Mouse (Mus musculus): ENCODE measurements around the gene Acvr1. TPM values are rescaled to one million over a fixed set of nuclear protein-coding genes. Genes with fewer than 3 reads are reported as not detected.

Gene Acvr1
- polyA plus RNA-seq, 2 experiments = 13.2 to 30.3 TPM

DNA sequence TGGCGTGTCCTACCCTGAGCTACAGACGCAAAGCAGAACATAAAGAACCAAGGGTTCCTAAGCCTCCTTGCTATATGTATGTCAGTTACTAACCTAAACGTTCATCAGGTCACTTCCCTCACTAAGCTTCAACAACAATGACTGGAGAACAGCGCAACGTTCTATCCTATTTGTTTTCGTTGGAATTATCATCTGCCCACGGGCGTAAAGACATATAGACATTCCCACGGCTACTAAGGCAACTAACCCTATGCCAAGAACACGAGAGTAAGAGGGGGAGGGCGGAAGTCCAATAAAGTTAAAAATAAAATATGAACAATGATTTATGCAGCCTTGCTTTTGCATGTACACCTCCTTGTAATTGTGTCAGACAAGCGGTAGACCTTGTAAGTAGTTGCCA lies 43.9 kb downstream of the Acvr1 start:
- Histone ChIP-seq H3K9ac (ENCODE audit: low read depth, low read length, severe bottlenecking) (no peak overlapping the region), H3K27me3 (ENCODE audit: control insufficient read depth, insufficient read depth, low read length) (no peaks in the 10 kb centered on the region), H3K36me3 (ENCODE audit: control insufficient read depth, insufficient read depth, low read length) (no peaks in the 10 kb centered on the region), H3K9me3 (ENCODE audit: control insufficient read depth, low read length) (no peaks in the 10 kb centered on the region), H3K4me2 (replicated peaks; ENCODE audit: low read depth, low read length, severe bottlenecking) (no peak overlapping the region), H3K4me3 (replicated peaks; ENCODE audit: low read length) (no peak overlapping the region), H3K27ac (replicated peaks; ENCODE audit: low read depth, low read length) (no peak overlapping the region), H3K4me1 (ENCODE audit: control insufficient read depth, insufficient read depth, low read length) (peaks cover 24% of the 10 kb centered on the region)
- DNase-seq (ENCODE audit: low spot score) = no peak
- no peak for ATAC-seq (ENCODE audit: low FRiP score, low read depth)
- TF ChIP-seq POLR2A (IDR thresholded peaks at IDR 0.05; ENCODE audit: borderline replicate concordance, extremely low read depth, insufficient read depth, insufficient read length) = no peak
- 75% methylated on average over 12 of the region's 12 CpGs for WGBS

DNA sequence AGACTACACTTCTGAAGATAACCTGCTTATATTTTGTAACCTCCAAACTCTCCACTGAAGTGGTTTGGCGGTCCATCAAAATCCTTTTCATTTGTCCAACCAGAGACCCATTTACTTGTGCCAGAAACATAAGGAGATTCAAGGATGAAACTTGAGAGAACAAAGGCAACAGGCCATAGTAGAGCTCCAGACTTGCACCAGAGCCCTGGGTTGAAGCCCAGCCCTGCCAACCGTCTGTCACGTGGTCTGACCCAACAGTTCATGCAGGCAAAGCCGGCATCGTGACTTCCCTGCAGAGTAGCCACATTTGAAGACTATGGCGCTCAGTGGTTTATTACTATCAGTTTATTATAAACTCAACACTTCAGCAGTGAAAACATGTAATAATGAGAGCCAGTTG lies 45.3 kb downstream of the Acvr1 start:
- Histone ChIP-seq H3K36me3 (ENCODE audit: control insufficient read depth, insufficient read depth, low read length) (no peaks in the 10 kb centered on the region), H3K4me1 (ENCODE audit: control insufficient read depth, insufficient read depth, low read length) (peaks cover 30% of the 10 kb centered on the region), H3K27ac (replicated peaks; ENCODE audit: low read depth, low read length) (no peak overlapping the region), H3K9ac (ENCODE audit: low read depth, low read length, severe bottlenecking) (no peak overlapping the region), H3K27me3 (ENCODE audit: control insufficient read depth, insufficient read depth, low read length) (no peaks in the 10 kb centered on the region), H3K9me3 (ENCODE audit: control insufficient read depth, low read length) (no peaks in the 10 kb centered on the region), H3K4me2 (replicated peaks; ENCODE audit: low read depth, low read length, severe bottlenecking) (no peak overlapping the region), H3K4me3 (replicated peaks; ENCODE audit: low read length) (no peak overlapping the region)
- DNase-seq (ENCODE audit: low spot score) (no peak), ATAC-seq (ENCODE audit: low FRiP score, low read depth) (no peak)
- WGBS = 71% methylated on average over 6 of the region's 6 CpGs
- TF ChIP-seq POLR2A (IDR thresholded peaks at IDR 0.05; ENCODE audit: borderline replicate concordance, extremely low read depth, insufficient read depth, insufficient read length) = no peak

DNA sequence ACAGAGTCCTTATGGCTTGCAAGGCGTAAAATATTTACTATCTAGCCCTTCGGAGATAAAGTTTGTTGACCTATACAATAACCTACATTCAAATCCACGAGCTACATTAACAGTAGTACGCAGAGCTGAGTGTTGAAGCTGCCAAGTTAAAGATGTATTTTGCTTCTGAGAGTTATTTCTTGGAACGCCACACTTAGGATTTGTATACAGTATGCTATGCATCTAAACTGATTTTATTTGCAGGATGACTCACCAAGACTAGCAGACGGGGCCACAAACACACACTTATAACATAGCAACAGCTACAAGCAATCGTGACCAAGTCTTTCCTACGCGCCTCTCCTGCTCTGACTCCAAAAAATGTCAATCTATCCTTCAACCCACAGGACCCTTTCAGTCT lies 46.2 kb downstream of the Acvr1 start:
- Histone ChIP-seq H3K27ac (replicated peaks; ENCODE audit: low read depth, low read length) (no peak overlapping the region), H3K4me2 (replicated peaks; ENCODE audit: low read depth, low read length, severe bottlenecking) (no peak overlapping the region), H3K9ac (ENCODE audit: low read depth, low read length, severe bottlenecking) (no peak overlapping the region), H3K4me1 (ENCODE audit: control insufficient read depth, insufficient read depth, low read length) (peaks cover 37% of the 10 kb centered on the region), H3K9me3 (ENCODE audit: control insufficient read depth, low read length) (no peaks in the 10 kb centered on the region), H3K36me3 (ENCODE audit: control insufficient read depth, insufficient read depth, low read length) (no peaks in the 10 kb centered on the region), H3K4me3 (replicated peaks; ENCODE audit: low read length) (no peak overlapping the region), H3K27me3 (ENCODE audit: control insufficient read depth, insufficient read depth, low read length) (no peaks in the 10 kb centered on the region)
- DNase-seq (ENCODE audit: low spot score) (no peak), ATAC-seq (ENCODE audit: low FRiP score, low read depth) (no peak)
- WGBS = 93% methylated on average over 9 of the region's 9 CpGs
- TF ChIP-seq POLR2A (IDR thresholded peaks at IDR 0.05; ENCODE audit: borderline replicate concordance, extremely low read depth, insufficient read depth, insufficient read length) = no peak

DNA sequence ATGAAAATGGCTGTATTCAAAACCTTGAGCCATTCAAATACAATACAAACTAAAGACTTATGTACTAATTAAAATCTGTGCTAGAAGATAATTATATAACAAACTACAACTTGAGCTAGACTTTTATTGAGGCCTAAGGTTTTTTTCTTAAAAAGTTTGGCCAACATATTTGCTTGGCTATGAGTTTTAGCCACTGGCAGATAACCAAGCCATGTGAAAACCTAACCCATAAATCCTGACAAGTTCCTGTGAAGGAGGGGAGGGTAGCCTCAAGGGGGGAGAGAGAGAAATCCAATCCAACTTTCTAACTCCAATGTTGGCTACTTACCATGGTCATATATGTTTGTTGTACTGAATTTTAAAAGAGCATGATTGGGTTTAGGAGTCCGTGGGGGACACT lies 48.4 kb downstream of the Acvr1 start:
- H3K27ac ChIP-seq (replicated peaks; ENCODE audit: low read depth, low read length) = no peak overlapping the region
- DNase-seq (ENCODE audit: low spot score) = peak; percentile 49
- H3K9ac ChIP-seq (ENCODE audit: low read depth, low read length, severe bottlenecking) = no peak overlapping the region
- no peaks in the 10 kb centered on the region; the same call in 1 of the 2 replicates for H3K36me3 ChIP-seq (ENCODE audit: control insufficient read depth, insufficient read depth, low read length)
- 63% methylated on average over 1 of the region's 1 CpGs for WGBS
- H3K4me2 ChIP-seq (replicated peaks; ENCODE audit: low read depth, low read length, severe bottlenecking) = no peak overlapping the region
- H3K4me3 ChIP-seq (replicated peaks; ENCODE audit: low read length) = no peak overlapping the region
- no peak for TF ChIP-seq POLR2A (IDR thresholded peaks at IDR 0.05; ENCODE audit: borderline replicate concordance, extremely low read depth, insufficient read depth, insufficient read length)
- ATAC-seq (ENCODE audit: low FRiP score, low read depth) = no peak
- no peaks in the 10 kb centered on the region for H3K9me3 ChIP-seq (ENCODE audit: control insufficient read depth, low read length)
- H3K4me1 ChIP-seq (ENCODE audit: control insufficient read depth, insufficient read depth, low read length) = peaks cover 32% of the 10 kb centered on the region
- H3K27me3 ChIP-seq (ENCODE audit: control insufficient read depth, insufficient read depth, low read length) = no peaks in the 10 kb centered on the region

DNA sequence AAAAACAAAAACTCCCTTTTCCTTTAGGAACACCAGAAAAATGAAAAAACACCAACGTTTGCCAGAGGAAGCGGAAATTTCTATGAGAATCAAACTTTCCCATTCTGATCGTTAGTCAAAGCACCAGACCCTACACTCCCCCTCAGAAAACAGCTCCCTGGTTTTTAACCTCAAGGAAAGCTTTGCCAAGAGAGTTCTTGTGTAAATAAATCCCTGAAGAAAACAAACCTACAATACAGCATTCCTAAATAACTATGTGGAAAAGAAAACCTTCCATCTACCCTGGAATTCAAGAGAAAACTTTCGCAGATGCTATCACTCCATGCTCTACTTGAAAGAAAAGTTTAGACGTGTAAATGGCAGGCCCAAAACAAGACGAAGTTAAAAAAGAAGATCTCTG lies 50.0 kb downstream of the Acvr1 start:
- H3K27me3 ChIP-seq (ENCODE audit: control insufficient read depth, insufficient read depth, low read length) = no peaks in the 10 kb centered on the region
- no peak overlapping the region for H3K4me3 ChIP-seq (replicated peaks; ENCODE audit: low read length)
- no peaks in the 10 kb centered on the region; the same call in 1 of the 2 replicates for H3K36me3 ChIP-seq (ENCODE audit: control insufficient read depth, insufficient read depth, low read length)
- no peaks in the 10 kb centered on the region for H3K9me3 ChIP-seq (ENCODE audit: control insufficient read depth, low read length)
- no peak overlapping the region for H3K9ac ChIP-seq (ENCODE audit: low read depth, low read length, severe bottlenecking)
- no peak for ATAC-seq (ENCODE audit: low FRiP score, low read depth)
- H3K4me2 ChIP-seq (replicated peaks; ENCODE audit: low read depth, low read length, severe bottlenecking) = no peak overlapping the region
- H3K27ac ChIP-seq (replicated peaks; ENCODE audit: low read depth, low read length) = no peak overlapping the region
- peaks cover 25% of the 10 kb centered on the region for H3K4me1 ChIP-seq (ENCODE audit: control insufficient read depth, insufficient read depth, low read length)
- 63% methylated on average over 6 of the region's 6 CpGs for WGBS
- DNase-seq (ENCODE audit: low spot score) = no peak
- TF ChIP-seq POLR2A (IDR thresholded peaks at IDR 0.05; ENCODE audit: borderline replicate concordance, extremely low read depth, insufficient read depth, insufficient read length) = no peak

DNA sequence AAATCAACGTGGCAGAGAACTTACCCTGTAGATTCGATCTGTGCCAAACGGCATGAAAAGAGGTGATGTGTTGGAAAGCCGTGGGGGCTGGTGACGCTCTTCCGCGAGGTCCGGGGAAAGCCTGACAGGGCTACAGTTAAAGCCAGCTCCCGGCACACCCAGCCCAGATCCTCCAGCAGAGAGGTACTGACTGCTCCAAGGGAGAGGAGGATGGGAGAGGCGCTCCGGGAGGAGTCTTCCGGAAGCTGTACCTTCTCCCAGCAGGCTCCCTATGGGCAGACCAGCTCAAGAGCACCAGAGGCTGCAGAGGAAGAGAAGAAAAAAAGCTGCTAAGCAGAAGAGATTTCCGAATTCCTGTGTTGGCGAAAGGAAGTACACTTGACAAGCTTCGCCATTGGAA lies 51.0 kb downstream of the Acvr1 start:
- H3K36me3 ChIP-seq (ENCODE audit: control insufficient read depth, insufficient read depth, low read length) = no peaks in the 10 kb centered on the region; the same call in 1 of the 2 replicates
- H3K27me3 ChIP-seq (ENCODE audit: control insufficient read depth, insufficient read depth, low read length) = no peaks in the 10 kb centered on the region
- H3K9me3 ChIP-seq (ENCODE audit: control insufficient read depth, low read length) = no peaks in the 10 kb centered on the region
- 0 out of 2 replicates have a peak overlapping the region, but pooled peaks have one; percentile 39 for H3K27ac ChIP-seq (replicated peaks; ENCODE audit: low read depth, low read length)
- H3K4me2 ChIP-seq (replicated peaks; ENCODE audit: low read depth, low read length, severe bottlenecking) = no peak overlapping the region
- no peak overlapping the region for H3K4me3 ChIP-seq (replicated peaks; ENCODE audit: low read length)
- ATAC-seq (ENCODE audit: low FRiP score, low read depth) (no peak), DNase-seq (ENCODE audit: low spot score) (no peak)
- WGBS = 44% methylated on average over 15 of the region's 15 CpGs
- peaks cover 25% of the 10 kb centered on the region for H3K4me1 ChIP-seq (ENCODE audit: control insufficient read depth, insufficient read depth, low read length)
- no peak overlapping the region for H3K9ac ChIP-seq (ENCODE audit: low read depth, low read length, severe bottlenecking)
- TF ChIP-seq POLR2A (IDR thresholded peaks at IDR 0.05; ENCODE audit: borderline replicate concordance, extremely low read depth, insufficient read depth, insufficient read length) = no peak

Measured in limb, embryonic 14.5 days (tissue).